Mouse (Mus musculus) midbrain, embryonic 12.5 days (tissue): Measurements from ENCODE around the gene Icam2. TPM values are rescaled to one million over a fixed set of nuclear protein-coding genes. Genes with fewer than 3 reads are reported as not detected.

Experiments used
- ATAC-seq: fragments of 200-750 bp; cut with Nextera tagmentation; 2 replicates; pipeline ENCODE4 v1.8.0; 2017; ENCODE audit warnings: low read depth, moderate TSS enrichment, moderate library complexity; ENCODE audit not compliant: low FRiP score
- H3K27ac ChIP-seq: fragments of 300-500 bp; sonication (generic); replicated peaks from 2 replicates; pipeline ENCODE4 v1.5.1; 2016; ENCODE audit warnings: mild to moderate bottlenecking
- H3K27me3 ChIP-seq: fragments of 300-500 bp; sonication (generic); 2 replicates; pipeline ENCODE4 v1.6.1; 2016; ENCODE audit warnings: mild to moderate bottlenecking
- H3K36me3 ChIP-seq: fragments of 300-500 bp; sonication (generic); 2 replicates; pipeline ENCODE4 v1.6.1; 2016
- H3K4me1 ChIP-seq: fragments of 300-500 bp; sonication (generic); 2 replicates; pipeline ENCODE4 v1.6.1; 2016
- H3K4me2 ChIP-seq: fragments of 300-500 bp; sonication (generic); replicated peaks from 2 replicates; pipeline ENCODE4 v1.6.1; 2016; ENCODE audit warnings: mild to moderate bottlenecking, moderate library complexity
- H3K4me3 ChIP-seq: fragments of 300-500 bp; sonication (generic); 2 replicates; pipeline ENCODE4 v1.5.1; 2016; ENCODE audit warnings: mild to moderate bottlenecking
- H3K9ac ChIP-seq: fragments of 300-500 bp; sonication (generic); replicated peaks from 2 replicates; pipeline ENCODE4 v1.6.1; 2016; ENCODE audit warnings: mild to moderate bottlenecking, moderate library complexity
- H3K9me3 ChIP-seq: fragments of 300-500 bp; sonication (generic); 2 replicates; pipeline ENCODE4 v1.6.1; 2016; ENCODE audit warnings: mild to moderate bottlenecking
- WGBS: fragments of 180-500 bp; shearing (Covaris S2); methylation state at CpG from one replicate; pipeline ENCODE4 v1.1.7; 2016; 5-methylcytosine and 5-hydroxymethylcytosine counted together
- polyA plus RNA-seq: library from polyadenylated mRNA; unstranded; fragments of >200 nt; fragmentation: Nextera tagmentation; extraction: Ambion mirVana; gene quantifications from 2 replicates; pipeline ENCODE4 v1.2.1, GENCODE M21; 2016

Gene Icam2
- polyA plus RNA-seq, 1 experiment from 2014 or later = 12.5 TPM

DNA sequence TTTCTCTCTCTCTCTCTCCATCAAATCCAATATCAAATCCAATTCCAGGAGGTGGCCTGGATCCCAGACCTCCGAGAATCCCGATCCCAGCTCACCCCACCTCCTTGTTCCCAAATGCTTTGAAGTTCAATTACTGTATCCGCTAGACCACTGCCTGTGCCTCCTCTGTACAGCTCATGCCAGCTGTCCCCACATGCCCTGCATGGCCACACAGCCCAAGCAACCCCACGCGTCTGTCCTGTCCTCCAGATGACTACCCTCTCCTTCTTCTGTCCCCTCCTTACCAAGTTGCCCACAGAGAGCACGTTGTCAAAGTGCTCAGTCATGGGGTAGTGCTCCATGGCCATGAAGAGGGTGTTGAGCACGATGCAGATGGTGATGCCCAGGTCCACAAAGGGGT is 49.0 kb downstream of the Icam2 start:
- no peak overlapping the region for H3K9ac ChIP-seq
- H3K27ac ChIP-seq = no peak overlapping the region
- no peaks in the 10 kb centered on the region for H3K36me3 ChIP-seq
- no peak overlapping the region for H3K4me2 ChIP-seq
- H3K4me3 ChIP-seq = no peak overlapping the region
- 82% methylated on average over 7 of the region's 7 CpGs for WGBS
- peaks cover 8% of the 10 kb centered on the region for H3K4me1 ChIP-seq
- ATAC-seq = no peak
- no peaks in the 10 kb centered on the region; the same call in 1 of the 2 replicates for H3K9me3 ChIP-seq
- H3K27me3 ChIP-seq = peaks cover 4% of the 10 kb centered on the region

DNA sequence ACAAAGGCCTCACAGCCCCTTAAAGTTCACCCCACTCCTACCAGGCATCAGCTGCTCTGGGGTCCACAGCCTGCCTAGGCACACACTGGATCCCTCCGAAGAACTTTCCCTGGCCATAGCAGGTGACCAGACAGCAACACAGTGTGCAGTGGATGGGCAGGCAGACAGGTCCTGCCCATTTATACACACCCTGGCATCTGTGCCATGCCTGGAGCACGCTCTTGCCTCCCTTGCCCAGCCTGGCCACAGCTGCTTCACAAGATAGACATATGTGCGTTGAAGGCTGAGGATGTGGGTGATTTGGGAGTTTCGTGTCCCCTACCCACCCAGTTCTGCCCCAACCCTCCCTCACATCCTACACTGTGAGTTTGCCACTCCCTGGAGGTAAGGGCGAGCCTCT is 49.8 kb downstream of the Icam2 start:
- no peaks in the 10 kb centered on the region; the same call in 1 of the 2 replicates for H3K9me3 ChIP-seq
- H3K4me2 ChIP-seq = no peak overlapping the region
- H3K27me3 ChIP-seq = no peaks in the 10 kb centered on the region
- 63% methylated on average over 5 of the region's 5 CpGs for WGBS
- no peak overlapping the region for H3K9ac ChIP-seq
- no peak overlapping the region for H3K27ac ChIP-seq
- no peaks in the 10 kb centered on the region for H3K36me3 ChIP-seq
- no peak overlapping the region for H3K4me3 ChIP-seq
- H3K4me1 ChIP-seq = peaks cover 8% of the 10 kb centered on the region
- no peak for ATAC-seq

DNA sequence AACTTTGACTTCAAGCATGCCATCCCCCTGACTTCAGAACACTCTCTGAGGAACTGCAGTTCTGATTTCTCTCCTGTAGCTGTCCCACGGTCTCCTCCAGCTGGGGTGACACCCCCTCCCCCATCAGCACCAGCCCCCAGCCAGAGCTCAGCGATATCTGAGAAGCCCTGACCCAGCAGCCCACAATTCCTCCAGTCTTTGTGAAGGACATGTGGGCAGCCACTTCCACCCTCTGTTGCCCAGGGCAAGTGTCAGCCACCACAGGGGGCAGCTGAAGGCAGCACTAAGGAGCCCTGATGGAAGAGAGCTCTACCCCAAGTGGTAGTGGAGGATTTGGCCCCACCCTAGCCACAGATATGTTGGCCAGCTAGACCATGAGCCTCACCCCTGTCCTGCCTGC is 53.8 kb downstream of the Icam2 start:
- WGBS = 12% methylated on average over 2 of the region's 2 CpGs
- Histone ChIP-seq H3K9me3 (no peaks in the 10 kb centered on the region; the same call in 1 of the 2 replicates), H3K27ac (no peak overlapping the region), H3K9ac (no peak overlapping the region), H3K4me1 (peaks cover 5% of the 10 kb centered on the region; the same call in 1 of the 2 replicates), H3K4me3 (no peak overlapping the region), H3K4me2 (no peak overlapping the region), H3K27me3 (no peaks in the 10 kb centered on the region), H3K36me3 (no peaks in the 10 kb centered on the region)
- no peak for ATAC-seq

GRCm38 (mm10) chr11:106332458-106332857 is 55.4 kb downstream of the Icam2 start:
- no peaks in the 10 kb centered on the region; the same call in 1 of the 2 replicates for H3K9me3 ChIP-seq
- H3K27me3 ChIP-seq = no peaks in the 10 kb centered on the region
- no peak for ATAC-seq
- no peak overlapping the region for H3K27ac ChIP-seq
- H3K4me3 ChIP-seq = no peak overlapping the region
- no peaks in the 10 kb centered on the region for H3K4me1 ChIP-seq
- WGBS = 77% methylated on average over 4 of the region's 4 CpGs
- no peak overlapping the region for H3K9ac ChIP-seq
- no peak overlapping the region for H3K4me2 ChIP-seq
- H3K36me3 ChIP-seq = no peaks in the 10 kb centered on the region

DNA sequence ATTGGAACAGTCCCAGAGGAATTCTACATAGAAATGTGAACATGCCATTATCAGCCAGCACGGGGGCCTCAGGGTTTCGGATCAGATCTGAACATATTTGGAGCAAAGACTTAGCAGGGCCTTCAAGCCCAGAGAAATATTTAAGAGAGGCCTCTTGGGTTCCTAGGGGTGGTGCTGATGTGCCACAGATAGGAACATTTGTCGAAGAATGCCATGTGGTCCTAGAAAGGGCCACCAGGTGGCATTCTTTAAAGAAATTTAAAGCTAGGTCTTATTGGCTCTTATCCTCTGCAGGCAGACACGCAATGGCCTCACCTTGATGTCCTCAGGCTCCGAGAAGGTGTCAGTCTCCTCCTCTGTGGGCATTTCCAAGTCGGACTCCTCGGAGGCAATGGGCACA is 58.2 kb downstream of the Icam2 start:
- no peak overlapping the region for H3K9ac ChIP-seq
- ATAC-seq = no peak
- no peaks in the 10 kb centered on the region for H3K9me3 ChIP-seq
- no peaks in the 10 kb centered on the region for H3K27me3 ChIP-seq
- H3K4me1 ChIP-seq = 0 out of 2 replicates have a peak, but pooled peaks cover 1% of the 10 kb centered on the region
- no peak overlapping the region for H3K27ac ChIP-seq
- H3K4me3 ChIP-seq = no peak overlapping the region
- no peak overlapping the region for H3K4me2 ChIP-seq
- 72% methylated on average over 7 of the region's 7 CpGs for WGBS
- H3K36me3 ChIP-seq = no peaks in the 10 kb centered on the region

DNA sequence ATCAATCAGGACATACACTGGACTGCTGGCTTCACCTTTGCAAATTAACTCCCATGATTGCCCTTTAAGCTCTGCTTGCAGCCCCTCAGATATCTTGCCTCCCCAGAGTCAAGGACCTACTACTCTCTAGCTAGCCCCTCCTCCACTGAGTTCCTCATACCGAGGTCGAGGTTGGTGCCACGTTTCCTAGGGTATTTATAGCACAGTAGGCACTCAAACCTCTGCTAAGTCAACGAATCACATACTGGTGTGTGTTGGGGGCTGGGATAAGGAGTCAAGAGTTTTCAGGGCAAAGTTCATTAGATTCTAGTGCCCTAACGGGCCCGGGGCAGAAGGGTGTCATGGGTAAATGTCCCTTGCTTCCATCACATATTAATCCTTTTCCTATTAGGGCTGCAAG is 58.7 kb downstream of the Icam2 start:
- Histone ChIP-seq H3K27me3 (no peaks in the 10 kb centered on the region), H3K4me3 (no peak overlapping the region), H3K9ac (no peak overlapping the region), H3K4me1 (0 out of 2 replicates have a peak, but pooled peaks cover 3% of the 10 kb centered on the region), H3K9me3 (no peaks in the 10 kb centered on the region), H3K36me3 (no peaks in the 10 kb centered on the region), H3K4me2 (no peak overlapping the region), H3K27ac (no peak overlapping the region)
- WGBS = 78% methylated on average over 6 of the region's 6 CpGs
- no peak for ATAC-seq

GRCm38 (mm10) chr11:106328521-106328920 is 59.4 kb downstream of the Icam2 start:
- H3K27me3 ChIP-seq = no peaks in the 10 kb centered on the region
- no peak overlapping the region for H3K27ac ChIP-seq
- H3K9me3 ChIP-seq = no peaks in the 10 kb centered on the region
- no peak overlapping the region for H3K4me3 ChIP-seq
- H3K4me2 ChIP-seq = no peak overlapping the region
- H3K36me3 ChIP-seq = no peaks in the 10 kb centered on the region
- ATAC-seq = no peak
- 0 out of 2 replicates have a peak, but pooled peaks cover 3% of the 10 kb centered on the region for H3K4me1 ChIP-seq
- 77% methylated on average over 5 of the region's 5 CpGs for whole genome bisulfite sequencing
- no peak overlapping the region for H3K9ac ChIP-seq

Other genes starting within 250 kb of the Icam2 start
- gene Gm10840, start 227.2 kb downstream of the Icam2 start, polyA plus RNA-seq = 0.78 TPM in 1 of 2 replicates, not detected in the other
- gene Limd2, start 227.2 kb downstream of the Icam2 start, polyA plus RNA-seq = 278 and 309 TPM in 2 replicates
- 33.6 and 40.9 TPM in 2 replicates for gene Strada, start 185.9 kb downstream of the Icam2 start, polyA plus RNA-seq
- gene Ccdc47, start 171.7 kb downstream of the Icam2 start, polyA plus RNA-seq = 79.2 and 85.9 TPM in 2 replicates
- 113 and 120 TPM in 2 replicates for gene Ddx42, start 171.1 kb downstream of the Icam2 start, polyA plus RNA-seq
- 56.5 and 58.0 TPM in 2 replicates for gene Ftsj3, start 132.0 kb downstream of the Icam2 start, polyA plus RNA-seq
- 321 and 324 TPM in 2 replicates for gene Psmc5, start 131.9 kb downstream of the Icam2 start, polyA plus RNA-seq
- gene Smarcd2, start 115.1 kb downstream of the Icam2 start, polyA plus RNA-seq = 23.9 and 24.1 TPM in 2 replicates
- gene Tcam1, start 111.4 kb downstream of the Icam2 start, polyA plus RNA-seq = 0.17 and 0.24 TPM in 2 replicates
- gene Gh, start 86.2 kb downstream of the Icam2 start, polyA plus RNA-seq = not detected in 2 replicates
- 0.76 and 1.0 TPM in 2 replicates for gene Cd79b, start 73.3 kb downstream of the Icam2 start, polyA plus RNA-seq
- gene Scn4a, start 34.8 kb downstream of the Icam2 start, polyA plus RNA-seq = not detected in 2 replicates
- not detected in 2 replicates for gene Prr29, start 22.6 kb downstream of the Icam2 start, polyA plus RNA-seq
- gene Ern1, start 99.8 kb upstream of the Icam2 start, polyA plus RNA-seq = 6.6 and 8.0 TPM in 2 replicates
- gene Tex2, start 225.3 kb upstream of the Icam2 start, polyA plus RNA-seq = 12.1 and 13.8 TPM in 2 replicates